Mouse (Mus musculus) heart, postnatal 0 days (tissue): ENCODE measurements around the gene Ovca2. TPM values are rescaled to one million over a fixed set of nuclear protein-coding genes. Genes with fewer than 3 reads are reported as not detected.

Source experiments
- ATAC-seq: fragments of 200-750 bp; cut with Nextera tagmentation; 2 replicates; pipeline ENCODE4 v1.8.0; 2017; ENCODE audit warnings: low read depth, moderate number of reproducible peaks, moderate library complexity; ENCODE audit not compliant: insufficient read depth
- DNase-seq: peaks from one replicate; pipeline ENCODE4 v3.0.0-alpha.2; 2016; ENCODE audit warnings: low spot score
- H3K27ac ChIP-seq: fragments of 300-500 bp; sonication (generic); 2 replicates; pipeline ENCODE4 v1.5.1; 2014; ENCODE audit warnings: low read depth, mild to moderate bottlenecking
- H3K27me3 ChIP-seq: fragments of 300-500 bp; sonication (generic); 2 replicates; pipeline ENCODE4 v1.6.1; 2014; ENCODE audit warnings: low read length, mixed read lengths; ENCODE audit not compliant: control insufficient read depth, insufficient read depth
- H3K36me3 ChIP-seq: fragments of 300-500 bp; sonication (generic); replicated peaks from 2 replicates; pipeline ENCODE4 v1.6.1; 2014; ENCODE audit warnings: low read length, mixed read lengths; ENCODE audit not compliant: control insufficient read depth, insufficient read depth
- H3K4me1 ChIP-seq: fragments of 300-500 bp; sonication (generic); 2 replicates; pipeline ENCODE4 v1.6.1; 2014; ENCODE audit warnings: antibody characterized with exemption; ENCODE audit not compliant: control insufficient read depth, insufficient read depth
- H3K4me2 ChIP-seq: fragments of 300-500 bp; sonication (generic); 2 replicates; pipeline ENCODE4 v1.6.1; 2014; ENCODE audit warnings: low read depth, mild to moderate bottlenecking, low read length, moderate library complexity
- H3K4me3 ChIP-seq: fragments of 300-500 bp; sonication (generic); 2 replicates; pipeline ENCODE4 v1.5.1; 2014; ENCODE audit warnings: low read depth, low read length
- H3K9ac ChIP-seq: fragments of 300-500 bp; sonication (generic); replicated peaks from 2 replicates; pipeline ENCODE4 v1.6.1; 2014; ENCODE audit warnings: low read depth, low read length, mixed read lengths
- H3K9me3 ChIP-seq: fragments of 300-500 bp; sonication (generic); replicated peaks from 2 replicates; pipeline ENCODE4 v1.6.1; 2016; ENCODE audit warnings: low read length; ENCODE audit not compliant: control insufficient read depth
- CTCF ChIP-seq: IDR thresholded peaks from 2 replicates; pipeline ENCODE4 v1.5.1; 2016; ENCODE audit warnings: antibody characterized with exemption, control low read depth, low read depth
- EP300 ChIP-seq: IDR thresholded peaks from 2 replicates; pipeline ENCODE4 v1.6.1; 2016; ENCODE audit warnings: antibody characterized with exemption, low read depth
- WGBS: fragments of 180-500 bp; shearing (Covaris S2); extraction: QIAGEN DNeasy Blood & Tissue Kit; methylation state at CpG from one replicate; pipeline ENCODE4 v1.1.7; 2014; 5-methylcytosine and 5-hydroxymethylcytosine counted together
- polyA plus RNA-seq: library from polyadenylated mRNA; unstranded; fragments of >200 nt; fragmentation: Nextera tagmentation; extraction: Ambion mirVana; gene quantifications from 2 replicates; pipeline ENCODE4 v1.2.1, GENCODE M21; 2015
- total RNA-seq: library from RNA; depleted of rRNA; stranded (reverse); fragments of >200 nt; gene quantifications from 2 replicates; pipeline ENCODE4 v1.2.3, GENCODE M21; 2014; ENCODE audit warnings: low replicate concordance

Ovca2 gene
- total and polyA plus RNA-seq, 2 experiments from 2014 or later: 8.9 to 12.9 TPM

DNA sequence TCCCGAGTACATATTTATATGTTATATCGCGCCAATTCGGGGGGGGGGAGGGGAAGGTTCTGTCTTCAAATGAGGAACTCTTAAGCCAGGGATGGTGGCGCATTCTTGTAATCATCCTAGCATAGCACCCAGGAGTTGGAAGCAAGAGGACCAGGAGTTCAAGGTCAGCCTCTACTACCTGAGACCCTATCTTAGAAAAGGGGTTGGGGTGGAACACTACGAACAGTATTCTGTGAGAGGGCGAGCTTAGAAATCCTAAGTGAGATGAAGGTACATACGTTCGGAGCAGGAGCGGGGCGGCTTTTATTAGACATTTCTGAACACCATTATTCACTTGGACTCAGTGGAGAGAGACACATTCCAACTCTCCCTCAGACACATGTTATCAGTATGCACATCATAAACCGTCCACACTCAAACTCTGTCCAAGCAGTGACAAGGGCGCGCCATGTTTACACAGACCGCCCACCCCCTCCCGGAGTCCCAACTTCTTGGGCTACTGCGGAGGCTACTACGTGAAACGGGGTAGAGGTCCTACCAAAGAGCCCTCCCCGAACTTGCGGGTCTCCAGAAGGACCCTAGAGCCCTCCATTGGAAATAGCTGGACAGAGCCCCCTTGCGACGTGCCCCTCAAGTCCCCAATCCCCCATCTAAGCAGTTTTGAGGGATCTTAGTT lies 9.1 kb downstream of the Ovca2 start, which contains the start of gene Hic1:
Gene Hic1 (minus strand): TSS at position 115 of the 676 bp plus-strand sequence.
- Histone ChIP-seq H3K4me2 (peak within 1 kb of the TSS; percentile 89), H3K27me3 (peaks cover 72% of the 10 kb centered on the region), H3K4me3 (peak within 1 kb of the TSS; percentile 67), H3K9ac (peak within 1 kb of the TSS; percentile 55), H3K4me1 (peaks cover 13% of the 10 kb centered on the region), H3K27ac (peak within 1 kb of the TSS; percentile 71), H3K36me3 (0 out of 2 replicates have a peak, but pooled peaks cover 6% of the 10 kb centered on the region), H3K9me3 (no peaks in the 10 kb centered on the region)
- DNase-seq (no peak), ATAC-seq (no peak)
- 6% methylated on average over 23 of the region's 23 CpGs for WGBS
- TF ChIP-seq CTCF (no peak), EP300 (no peak)

DNA sequence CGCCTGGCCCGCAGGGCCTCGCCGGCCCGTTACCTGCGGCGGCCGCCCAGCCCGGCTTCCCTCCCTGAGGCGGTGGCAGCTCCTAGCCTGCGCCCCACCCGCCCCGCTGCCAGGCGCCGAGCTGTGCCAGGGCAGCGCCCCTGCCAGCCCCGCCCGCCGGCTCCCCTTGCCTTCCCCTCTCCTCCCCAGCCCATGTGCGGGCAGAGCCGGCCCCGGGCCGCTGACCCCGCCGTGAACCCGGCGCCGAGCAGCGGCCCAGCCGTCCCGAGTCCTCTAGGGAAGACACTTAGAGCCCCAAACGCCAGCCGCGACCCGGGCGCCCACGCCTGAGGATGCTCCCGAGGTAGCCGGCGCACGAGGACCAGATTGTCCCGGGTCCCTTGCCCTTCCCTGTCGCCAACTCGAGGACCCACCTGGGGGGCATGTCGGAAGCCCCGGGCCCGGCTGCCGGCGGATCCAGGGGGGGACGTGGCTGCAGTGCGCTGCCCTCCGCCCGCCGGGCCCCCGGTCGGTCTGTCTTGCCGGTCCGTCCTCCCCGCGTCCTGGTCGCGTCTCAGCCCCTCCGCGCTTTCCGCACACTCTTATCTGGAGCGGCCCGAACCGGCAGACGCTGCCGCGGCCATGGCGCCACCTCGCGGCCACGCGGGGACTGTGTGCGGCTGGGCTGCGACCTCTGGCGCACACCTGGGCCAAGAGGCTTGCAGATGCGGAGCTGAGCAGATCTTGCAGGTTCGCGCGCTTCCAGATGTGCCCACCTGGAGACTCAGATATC lies 9.9 kb downstream of the Ovca2 start:
- Histone ChIP-seq H3K4me2 (peak overlapping the region; percentile 89), H3K27ac (peak overlapping the region; percentile 71), H3K36me3 (peaks cover 10% of the 10 kb centered on the region; the same call in 1 of the 2 replicates), H3K27me3 (peaks cover 70% of the 10 kb centered on the region), H3K9ac (peak overlapping the region; percentile 55), H3K4me3 (peak overlapping the region; percentile 67), H3K9me3 (no peaks in the 10 kb centered on the region), H3K4me1 (peaks cover 13% of the 10 kb centered on the region)
- whole genome bisulfite sequencing: under 1% methylated on average over 81 of the region's 83 CpGs
- peak; percentile 70 for DNase-seq
- ATAC-seq: peak; percentile 37
- peak; percentile 98 for TF ChIP-seq CTCF
- TF ChIP-seq EP300: no peak

DNA sequence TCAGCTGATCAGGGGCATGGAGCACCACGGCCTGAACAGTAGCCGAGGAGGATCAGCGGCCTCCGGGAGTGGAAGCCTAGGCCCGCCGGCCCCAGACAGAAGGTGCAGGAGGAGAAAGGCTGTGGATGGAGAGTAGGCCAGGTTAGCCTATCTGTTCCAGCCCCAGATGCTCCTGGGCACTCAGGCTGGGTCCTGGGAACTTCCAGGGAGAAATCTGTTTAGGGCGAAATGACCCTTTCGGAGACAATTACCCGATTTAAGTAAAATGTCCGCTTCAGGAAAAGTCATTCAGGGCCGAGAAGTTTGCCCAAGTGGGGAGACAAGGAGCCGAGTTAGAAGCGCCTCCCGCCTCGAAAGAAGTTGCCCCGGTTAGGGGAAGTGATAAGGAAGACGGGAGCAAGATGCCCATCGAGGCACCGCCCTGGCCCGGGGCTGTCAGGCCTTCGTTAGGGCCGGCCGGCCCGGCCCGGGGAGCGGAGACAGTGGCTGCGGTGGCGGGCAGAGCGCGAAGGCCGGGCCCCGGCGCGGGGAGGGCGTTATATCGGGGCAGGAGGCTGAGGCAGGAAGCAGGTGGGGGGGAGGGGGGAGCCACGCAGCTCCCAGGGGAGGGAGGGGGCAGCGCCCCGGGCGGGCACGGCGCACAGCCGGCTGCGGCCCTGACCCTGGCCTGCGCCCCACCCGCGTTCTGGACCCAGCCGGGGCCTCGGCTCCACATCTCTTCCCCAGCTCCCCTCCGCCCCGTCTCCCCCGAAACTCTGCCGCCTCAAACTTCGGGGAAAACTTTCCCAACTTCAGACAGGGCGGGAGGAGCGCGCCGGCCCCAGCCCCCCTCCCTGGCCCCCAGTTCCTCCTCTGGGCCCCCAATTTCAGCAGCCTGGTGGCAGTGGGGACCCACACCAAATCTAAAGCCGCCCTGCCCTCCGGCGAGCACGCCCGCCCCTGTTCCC lies 10.7 kb downstream of the Ovca2 start:
- WGBS: 13% methylated on average over 49 of the region's 63 CpGs
- no peak for TF ChIP-seq EP300
- no peak for TF ChIP-seq CTCF
- peak overlapping the region; percentile 67 for H3K4me3 ChIP-seq
- H3K4me2 ChIP-seq: peak overlapping the region; percentile 89
- peaks cover 63% of the 10 kb centered on the region for H3K27me3 ChIP-seq
- no peaks in the 10 kb centered on the region for H3K9me3 ChIP-seq
- no peak for ATAC-seq
- peaks cover 19% of the 10 kb centered on the region for H3K36me3 ChIP-seq
- H3K9ac ChIP-seq: peak overlapping the region; percentile 55
- DNase-seq: no peak
- peak overlapping the region; percentile 71 for H3K27ac ChIP-seq
- peaks cover 13% of the 10 kb centered on the region for H3K4me1 ChIP-seq

DNA sequence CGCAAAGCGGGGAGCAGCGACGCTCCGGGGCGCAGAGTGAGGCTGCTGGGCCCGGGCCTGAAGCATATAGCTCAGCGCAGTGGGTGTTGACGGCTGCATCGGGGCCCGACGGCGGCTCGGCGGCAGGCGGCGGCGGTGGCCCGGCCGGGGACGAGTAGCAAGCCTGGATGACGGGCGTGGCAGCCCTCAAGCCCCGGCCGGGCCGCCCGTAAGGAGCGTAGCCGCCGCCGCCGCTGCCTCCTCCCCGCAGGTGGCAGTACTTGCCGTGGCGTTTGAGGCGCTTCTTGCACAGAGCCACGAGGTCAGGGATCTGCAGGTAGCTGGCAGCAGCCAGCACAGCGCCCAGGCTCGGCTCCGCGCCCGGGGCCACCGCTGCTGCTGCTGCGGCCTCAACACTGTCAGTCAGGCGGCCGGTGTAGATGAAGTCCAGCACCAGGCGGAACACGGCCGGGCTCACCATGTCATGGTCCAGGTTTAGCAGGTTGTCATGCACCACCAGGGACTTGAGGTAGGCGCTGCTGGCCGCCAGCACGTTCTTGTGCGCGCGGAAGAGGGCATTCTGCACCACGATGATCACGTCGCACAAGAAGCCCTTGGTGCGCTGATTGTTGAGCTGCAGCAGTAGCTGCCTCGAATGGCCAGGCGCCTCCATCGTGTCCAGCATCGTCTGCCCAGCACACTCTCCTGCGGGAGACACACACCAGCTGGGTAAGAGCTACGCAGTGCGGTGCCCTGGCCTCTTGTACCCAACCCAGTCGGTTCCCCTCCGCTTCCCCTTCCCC lies 11.6 kb downstream of the Ovca2 start:
- H3K9me3 ChIP-seq: no peaks in the 10 kb centered on the region
- H3K27ac ChIP-seq: peak overlapping the region; percentile 71
- ATAC-seq: no peak
- peak overlapping the region; percentile 89 for H3K4me2 ChIP-seq
- H3K27me3 ChIP-seq: peaks cover 54% of the 10 kb centered on the region
- 4% methylated on average over 68 of the region's 68 CpGs for WGBS
- peaks cover 27% of the 10 kb centered on the region for H3K36me3 ChIP-seq
- peak overlapping the region; percentile 67 for H3K4me3 ChIP-seq
- peaks cover 4% of the 10 kb centered on the region; the same call in 1 of the 2 replicates for H3K4me1 ChIP-seq
- TF ChIP-seq EP300 (no peak), CTCF (no peak)
- DNase-seq: peak; percentile 23
- peak overlapping the region; percentile 55 for H3K9ac ChIP-seq
